Mouse (Mus musculus) spleen, adult 2 months (tissue): Measurements from ENCODE around the gene Morn3.

ENCODE experiments used
- CTCF ChIP-seq: fragments of 200-500 bp; IDR thresholded peaks from 2 replicates; pipeline ENCODE4 v1.5.1; 2011; ENCODE audit warnings: mild to moderate bottlenecking, inconsistent platforms; ENCODE audit not compliant: insufficient read depth, insufficient read length, insufficient replicate concordance; ENCODE audit errors: extremely low read depth
- POLR2A ChIP-seq: fragments of 200-500 bp; IDR thresholded peaks from 2 replicates; pipeline ENCODE4 v1.6.1; 2011; ENCODE audit warnings: low read depth, low read length, inconsistent platforms

GRCm38 (mm10) chr5:123021438-123021837, 25.4 kb downstream of the Morn3 start:
- TF ChIP-seq CTCF (no peak), POLR2A (no peak)
